Mouse (Mus musculus): ENCODE measurements around the gene Alk.

DNA sequence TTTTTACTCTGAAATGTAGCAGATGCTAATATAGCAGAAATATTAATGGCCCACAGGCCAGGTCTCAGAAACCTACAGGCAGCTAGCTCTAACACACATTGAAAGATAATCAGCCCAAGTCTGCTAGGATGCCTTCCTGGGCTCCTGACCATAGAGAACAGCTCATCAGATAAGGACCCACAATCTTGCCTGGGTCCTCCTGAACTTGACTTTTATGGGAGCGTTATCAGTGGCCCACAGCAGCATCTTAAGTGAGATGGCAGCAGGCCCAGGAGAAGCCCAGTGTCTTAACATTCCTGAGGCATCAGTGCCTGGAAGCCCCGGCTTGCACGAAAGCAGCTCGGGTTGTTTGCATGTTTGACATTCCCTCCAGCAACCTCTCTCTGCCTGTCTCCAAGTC, 35.7 kb upstream of the Alk start:
- TF ChIP-seq CTCF (IDR thresholded peaks at IDR 0.05; ENCODE audit: extremely low read depth, insufficient read depth, insufficient read length, insufficient replicate concordance) (no peak), POLR2A (IDR thresholded peaks at IDR 0.05; ENCODE audit: low read depth, low read length) (no peak)
